Mouse (Mus musculus) layer of hippocampus, adult 8-10 months (tissue): ENCODE results near the gene Rabgap1l. TPM values are rescaled to one million over a fixed set of nuclear protein-coding genes. Genes with fewer than 3 reads are reported as not detected.

ENCODE experiments used
- DNase-seq, 2 experiments: peaks; one replicate each; pipeline ENCODE4 v3.0.0; 2022; ENCODE audit warnings: low spot score in 2 of 2
- total RNA-seq, 4 experiments: library from RNA; stranded (reverse); gene quantifications; 2 replicates each; pipeline ENCODE4 v1.2.4; 2022

Gene Rabgap1l
- total RNA-seq: 100 to 1,000 TPM; 230 to 257 (median 248) TPM

GRCm38 (mm10) chr1:160792686-160793355 is at the start of gene Rabgap1l:
Gene Rabgap1l (minus strand): TSS chr1:160793211.
- DNase-seq: peak; percentile 30 to 55

GRCm38 (mm10) chr1:160842567-160842966 is 49.6 kb upstream of the Rabgap1l start:
- no peak for DNase-seq

GRCm38 (mm10) chr1:160840618-160841017 is 47.6 kb upstream of the Rabgap1l start:
- DNase-seq: no peak

GRCm38 (mm10) chr1:160839095-160839494 is 46.1 kb upstream of the Rabgap1l start:
- no peak for DNase-seq

- no peak for DNase-seq
Observed at GRCm38 (mm10) chr1:160834446-160834845, 41.4 kb upstream of the Rabgap1l start.

- no peak for DNase-seq
Observed at GRCm38 (mm10) chr1:160832267-160833021, 39.4 kb upstream of the Rabgap1l start.

- no peak for DNase-seq
Observed at GRCm38 (mm10) chr1:160830608-160831498, 37.8 kb upstream of the Rabgap1l start.

- no peak for DNase-seq
Observed at GRCm38 (mm10) chr1:160825441-160825856, 32.4 kb upstream of the Rabgap1l start.

GRCm38 (mm10) chr1:160823638-160824037 is 30.6 kb upstream of the Rabgap1l start:
- DNase-seq: no peak

- DNase-seq: no peak
Observed at GRCm38 (mm10) chr1:160814198-160814597, 21.2 kb upstream of the Rabgap1l start.

- no peak for DNase-seq
Observed at GRCm38 (mm10) chr1:160812428-160812827, 19.4 kb upstream of the Rabgap1l start.

- DNase-seq: no peak
Observed at GRCm38 (mm10) chr1:160811930-160812329, 18.9 kb upstream of the Rabgap1l start.

GRCm38 (mm10) chr1:160805268-160805667 is 12.3 kb upstream of the Rabgap1l start:
- DNase-seq: no peak

GRCm38 (mm10) chr1:160799972-160800371 is 7.0 kb upstream of the Rabgap1l start:
- no peak for DNase-seq

GRCm38 (mm10) chr1:160795016-160795415 is 2.0 kb upstream of the Rabgap1l start:
- DNase-seq: no peak

- no peak for DNase-seq
Observed at GRCm38 (mm10) chr1:160793791-160794757, 1.1 kb upstream of the Rabgap1l start.

- DNase-seq: peak; percentile 7 to 16
Observed at GRCm38 (mm10) chr1:160792156-160792685, 790 bp downstream of the Rabgap1l start.

- no peak for DNase-seq
Observed at GRCm38 (mm10) chr1:160791381-160792155, 1.4 kb downstream of the Rabgap1l start.

- no peak for DNase-seq
Observed at GRCm38 (mm10) chr1:160790630-160791029, 2.4 kb downstream of the Rabgap1l start.
